Mouse (Mus musculus) ES-E14 (cell line): ENCODE measurements around the gene Apol7a. TPM values are rescaled to one million over a fixed set of nuclear protein-coding genes. Genes with fewer than 3 reads are reported as not detected.

Experiments
- DNase-seq: peaks from one replicate; pipeline ENCODE4 v3.0.0-alpha.2; 2013; ENCODE audit warnings: low read depth, low spot score
- H3K27ac ChIP-seq: 2 replicates; pipeline ENCODE4 v1.5.1; 2012; ENCODE audit warnings: low read depth, mild to moderate bottlenecking, low read length, moderate library complexity, mixed read lengths; ENCODE audit not compliant: poor library complexity, insufficient read depth, severe bottlenecking
- H3K36me3 ChIP-seq: 2 replicates; pipeline ENCODE4 v1.6.1; 2012; ENCODE audit warnings: mild to moderate bottlenecking, low read length, moderate library complexity, mixed read lengths; ENCODE audit not compliant: control insufficient read depth, poor library complexity, insufficient read depth, severe bottlenecking
- H3K4me1 ChIP-seq, 2 experiments: fragments of 150-350 bp in 1 of 2; sonication (generic) in 1 of 2; 2 replicates each; pipeline ENCODE4 v1.6.1; 2012; ENCODE audit warnings: low read length in 2 of 2, mild to moderate bottlenecking in 1 of 2, mixed read lengths in 1 of 2; ENCODE audit not compliant: control insufficient read depth in 2 of 2, insufficient read depth in 2 of 2, poor library complexity in 1 of 2
- H3K4me3 ChIP-seq, 2 experiments: fragments of 150-350 bp in 1 of 2; sonication (generic) in 1 of 2; 2 replicates each; pipeline ENCODE4 v1.5.1; 2012; ENCODE audit warnings: low read length in 2 of 2, low read depth in 1 of 2, mild to moderate bottlenecking in 1 of 2, mixed read lengths in 1 of 2; ENCODE audit not compliant: insufficient read depth in 1 of 2, poor library complexity in 1 of 2, severe bottlenecking in 1 of 2
- H3K9ac ChIP-seq: 2 replicates; pipeline ENCODE4 v1.6.1; 2012; ENCODE audit warnings: low read depth, mild to moderate bottlenecking, low read length, mixed read lengths; ENCODE audit not compliant: poor library complexity, insufficient read depth, severe bottlenecking
- H3K9me3 ChIP-seq: fragments of 150-350 bp; sonication (generic); 2 replicates; pipeline ENCODE4 v1.6.1; 2012; ENCODE audit warnings: low read depth, mild to moderate bottlenecking, low read length; ENCODE audit not compliant: control insufficient read depth, insufficient read depth
- CHD2 ChIP-seq: IDR thresholded peaks from 2 replicates; pipeline ENCODE4 v1.6.1; 2014; ENCODE audit warnings: mild to moderate bottlenecking, low read depth, low read length, inconsistent platforms
- HCFC1 ChIP-seq: IDR thresholded peaks from 2 replicates; pipeline ENCODE4 v1.6.1; 2012; ENCODE audit warnings: low read length, inconsistent platforms, borderline replicate concordance; ENCODE audit not compliant: insufficient read depth
- MAFK ChIP-seq: IDR thresholded peaks from 2 replicates; pipeline ENCODE4 v1.6.1; 2014; ENCODE audit warnings: mild to moderate bottlenecking, low read depth, low read length, inconsistent platforms; ENCODE audit not compliant: insufficient read depth
- ZC3H11A ChIP-seq: IDR thresholded peaks from 2 replicates; pipeline ENCODE4 v1.6.1; 2012; ENCODE audit warnings: low read depth, mild to moderate bottlenecking, inconsistent platforms, low read length, borderline replicate concordance
- ZNF384 ChIP-seq: IDR thresholded peaks from 2 replicates; pipeline ENCODE4 v1.6.1; 2012; ENCODE audit warnings: low read depth, low read length, inconsistent platforms
- in situ Hi-C, 2 experiments: fragments of 600-800 bp; cut with MboI; formaldehyde crosslinking; loops; one replicate each; pipeline ENCODE4 v1.15.1; 2025; ENCODE audit warnings: low sequenced_read_pairs in 2 of 2, inconsistent platforms in 1 of 2; ENCODE audit not compliant: unreplicated experiment in 2 of 2
- total RNA-seq: library from RNA; depleted of rRNA; stranded (reverse); fragments of 300-350 nt; gene quantifications from 2 replicates; pipeline ENCODE4 v1.2.3, GENCODE M21; 2012

Apol7a gene
- total RNA-seq, 1 experiment, result 0.27 TPM

GRCm38 (mm10) chr15:77356248-77356810 is 42.6 kb downstream of the Apol7a start:
- in situ Hi-C loops, result loop anchor here in 1 of 2 experiments (25.0 kb wide), 1 partner anchor 394 kb away; no protein-coding TSS in a partner anchor
- H3K9me3 ChIP-seq, result no peaks in the 10 kb centered on the region
- DNase-seq, result no peak
- TF ChIP-seq HCFC1 (no peak), CHD2 (no peak), MAFK (no peak), ZC3H11A (no peak), ZNF384 (no peak)
- H3K36me3 ChIP-seq, result no peaks in the 10 kb centered on the region
- H3K4me1 ChIP-seq, result peaks cover 19 to 32% of the 10 kb centered on the region in 2 experiments; a peak in 3 of 4 replicates
- H3K27ac ChIP-seq, result peak overlapping the region; percentile 92
- H3K4me3 ChIP-seq, result peak overlapping the region; percentile 69 to 85
- H3K9ac ChIP-seq, result peak overlapping the region; percentile 90

- in situ Hi-C loops, result loop anchor here in 1 of 2 experiments (25.0 kb wide), 1 partner anchor 393 kb away; no protein-coding TSS in a partner anchor
- peak overlapping the region; percentile 96 for H3K27ac ChIP-seq
- H3K4me1 ChIP-seq, result peaks cover 17 to 34% of the 10 kb centered on the region in 2 experiments; a peak in 3 of 4 replicates
- no peak for DNase-seq
- TF ChIP-seq CHD2 (no peak), HCFC1 (no peak), ZC3H11A (no peak), ZNF384 (peak; percentile 44; the same call in 1 of the 2 replicates), MAFK (no peak)
- H3K9me3 ChIP-seq, result no peaks in the 10 kb centered on the region
- peak overlapping the region; percentile 4 to 34; a peak in 3 of 4 replicates for H3K4me3 ChIP-seq
- no peaks in the 10 kb centered on the region for H3K36me3 ChIP-seq
- peak overlapping the region; percentile 56 for H3K9ac ChIP-seq
Measured at GRCm38 (mm10) chr15:77354848-77355551, 43.9 kb downstream of the Apol7a start.

GRCm38 (mm10) chr15:77354496-77354847 is 44.4 kb downstream of the Apol7a start:
- in situ Hi-C loops, result loop anchor here in 1 of 2 experiments (25.0 kb wide), 1 partner anchor 392 kb away; no protein-coding TSS in a partner anchor
- Histone ChIP-seq H3K27ac (peak overlapping the region; percentile 96), H3K4me3 (peak overlapping the region in 1 of 2 experiments; percentile 34; a peak in 3 of 4 replicates), H3K4me1 (peaks cover 14 to 31% of the 10 kb centered on the region in 2 experiments; a peak in 3 of 4 replicates), H3K9me3 (no peaks in the 10 kb centered on the region), H3K36me3 (no peaks in the 10 kb centered on the region), H3K9ac (peak overlapping the region; percentile 56)
- TF ChIP-seq ZC3H11A, result no peak
- TF ChIP-seq ZNF384, result no peak
- no peak for TF ChIP-seq MAFK
- TF ChIP-seq HCFC1, result no peak
- no peak for TF ChIP-seq CHD2
- no peak for DNase-seq

- Histone ChIP-seq H3K9ac (no peak overlapping the region), H3K4me1 (peaks cover 10 to 28% of the 10 kb centered on the region in 2 experiments; a peak in 3 of 4 replicates), H3K9me3 (no peaks in the 10 kb centered on the region), H3K4me3 (no peak overlapping the region), H3K27ac (0 out of 2 replicates have a peak overlapping the region, but pooled peaks have one; percentile 7), H3K36me3 (no peaks in the 10 kb centered on the region)
- no peak for DNase-seq
- no peak for TF ChIP-seq ZC3H11A
- no peak for TF ChIP-seq CHD2
- TF ChIP-seq ZNF384, result no peak
- no peak for TF ChIP-seq HCFC1
- TF ChIP-seq MAFK, result no peak
- in situ Hi-C loops, result loop anchor here in 1 of 2 experiments (25.0 kb wide), 1 partner anchor 391 kb away; no protein-coding TSS in a partner anchor
Measured at GRCm38 (mm10) chr15:77353764-77354163, 45.1 kb downstream of the Apol7a start.
